Mouse (Mus musculus): ENCODE measurements around the gene Gm16442.
"Not testable (repeated sequence)": the region's sequence is repeated elsewhere in the genome, so short reads cannot be mapped to it uniquely, and the experiment has no call there.

The Gm16442 gene

DNA sequence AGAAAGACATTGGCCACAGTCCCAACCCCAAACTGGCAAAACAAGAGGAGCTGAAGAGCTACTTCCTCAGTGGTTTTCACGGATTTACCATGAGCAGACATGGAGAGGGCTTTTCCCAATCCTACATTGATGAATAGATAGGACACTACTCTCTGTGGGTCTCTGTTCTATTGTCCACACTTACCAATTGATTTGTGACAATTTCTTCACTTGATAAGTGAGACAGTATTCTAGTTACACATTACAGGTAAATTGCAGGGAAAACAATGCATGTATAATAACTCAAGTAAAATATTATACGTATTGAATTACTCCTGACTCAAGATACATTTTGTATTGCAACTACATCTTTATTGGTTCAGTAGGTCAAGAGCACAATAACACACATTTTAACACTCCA lies at the start of gene Gm16442:
Gm16442 (minus strand) TSS at position 101 of the 400 bp plus-strand sequence.
- not testable (repeated sequence) for DNase-seq (ENCODE audit: low spot score)

DNA sequence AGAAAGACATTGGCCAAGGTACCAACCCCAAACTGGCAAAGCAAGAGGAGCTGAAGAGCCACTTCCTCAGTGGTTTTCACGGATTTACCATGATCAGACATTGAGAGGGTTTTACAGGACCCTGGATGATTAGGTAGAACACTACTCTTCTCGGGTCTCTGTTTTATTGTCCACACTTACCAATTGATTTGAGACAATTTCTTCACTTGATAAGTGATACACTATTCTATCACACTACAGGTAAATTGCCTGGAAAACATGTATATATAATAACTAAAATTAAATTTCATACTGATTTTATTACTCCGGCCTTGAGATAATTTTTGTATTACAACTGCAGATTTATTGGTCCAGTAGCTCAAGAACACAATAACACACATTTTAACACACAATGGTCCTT lies 45.9 kb upstream of the Gm16442 start, which contains the start of gene Vmn1r94:
Vmn1r94 (minus strand) TSS at position 101 of the 400 bp plus-strand sequence.
- not testable (repeated sequence) for DNase-seq (ENCODE audit: low spot score)

DNA sequence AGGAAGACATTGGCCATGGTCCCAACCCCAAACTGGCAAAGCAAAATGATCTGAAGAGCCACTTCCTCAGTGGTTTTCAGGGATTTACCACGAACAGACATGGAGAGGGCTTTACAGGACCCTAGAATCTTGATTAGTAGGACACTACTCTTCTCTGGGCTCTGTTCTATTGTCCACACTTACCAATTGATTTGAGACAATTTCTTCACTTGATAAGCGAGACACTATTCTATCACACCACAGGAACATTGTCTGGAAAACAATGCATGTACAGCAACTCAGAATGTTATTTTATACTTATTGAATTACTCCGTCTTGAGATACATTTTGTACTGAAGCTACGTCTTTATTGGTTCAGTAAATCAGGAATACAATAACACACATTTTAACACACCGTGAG lies 16.6 kb upstream of the Gm16442 start, which contains the start of gene Vmn1r93:
Vmn1r93 (minus strand) TSS at position 101 of the 400 bp plus-strand sequence.
- DNase-seq (ENCODE audit: low spot score), result not testable (repeated sequence)

DNA sequence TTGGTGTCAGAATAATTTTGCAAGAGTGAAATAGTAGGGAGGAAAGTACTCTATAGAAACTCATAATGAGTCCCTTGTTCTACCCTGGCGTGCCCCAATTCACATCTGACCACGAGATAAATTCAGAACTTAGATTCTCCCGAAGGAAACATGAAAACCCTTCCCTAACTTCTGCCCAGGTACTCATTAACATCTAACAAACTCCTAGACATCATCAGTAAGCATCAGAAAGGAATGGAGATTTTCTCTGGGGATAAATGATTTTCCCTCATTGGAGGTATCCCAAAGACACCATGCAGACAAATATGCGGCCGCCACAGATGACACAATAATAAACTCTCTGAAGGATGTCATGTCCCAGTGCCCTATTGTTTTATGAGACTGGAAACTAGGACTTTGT lies 23.0 kb downstream of the Gm16442 start, which contains the start of gene Vmn1r91:
Vmn1r91 (plus strand) TSS at position 301 of the 400 bp plus-strand sequence.
- DNase-seq (ENCODE audit: low spot score), result not testable (repeated sequence)

DNA sequence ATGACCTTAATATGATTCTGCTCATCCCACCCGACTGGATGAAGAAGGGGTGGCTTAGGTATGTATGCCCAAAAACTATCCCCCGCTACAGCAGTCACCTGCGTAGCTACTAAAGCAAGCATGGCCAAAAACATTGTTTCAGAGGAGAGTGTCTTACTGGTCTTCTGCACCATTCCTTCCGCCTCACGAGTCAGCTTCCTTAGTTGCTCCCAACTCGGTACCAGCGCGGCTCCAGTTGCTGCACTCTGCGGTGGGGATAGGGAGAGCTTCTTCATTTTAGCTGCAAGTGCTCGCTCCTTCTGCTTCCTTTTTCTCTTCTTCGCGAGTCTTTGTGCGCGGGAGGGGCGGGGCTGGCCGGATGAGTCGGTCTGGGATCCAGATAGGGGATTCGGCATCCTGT lies 44.3 kb downstream of the Gm16442 start:
- not testable (repeated sequence) for DNase-seq (ENCODE audit: low spot score)
